Mouse (Mus musculus): ENCODE results near the gene Rnf185.

DNA sequence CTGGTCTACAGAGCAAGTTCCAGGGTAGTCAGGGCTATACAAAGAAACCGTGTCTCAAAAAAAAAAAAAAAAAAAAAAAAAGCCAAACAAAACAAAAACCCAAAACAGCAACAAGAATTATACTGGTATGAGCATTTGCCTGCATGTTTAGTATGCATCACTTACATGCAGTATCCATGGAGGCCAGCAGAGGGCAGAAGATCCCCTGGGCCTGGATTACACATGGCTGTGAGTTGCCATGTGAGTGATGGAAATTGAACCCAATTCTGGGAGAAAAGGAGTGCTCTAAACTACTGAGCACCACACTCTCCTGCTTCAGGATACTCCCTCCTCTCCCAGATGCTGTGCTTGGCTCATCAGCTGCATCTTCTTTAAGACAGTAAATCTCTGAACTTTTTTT, 4.2 kb upstream of the Rnf185 start:
- TF ChIP-seq CTCF (IDR thresholded peaks at IDR 0.05; ENCODE audit: extremely low read depth, insufficient read depth, insufficient read length, insufficient replicate concordance) = peak; percentile 61; the same call in 1 of the 2 replicates
- no peak for TF ChIP-seq POLR2A (IDR thresholded peaks at IDR 0.05; ENCODE audit: low read depth, low read length)

Data from spleen, adult 2 months (tissue).